Mouse (Mus musculus): Measurements from ENCODE around the gene C330007P06Rik.

C330007P06Rik gene

DNA sequence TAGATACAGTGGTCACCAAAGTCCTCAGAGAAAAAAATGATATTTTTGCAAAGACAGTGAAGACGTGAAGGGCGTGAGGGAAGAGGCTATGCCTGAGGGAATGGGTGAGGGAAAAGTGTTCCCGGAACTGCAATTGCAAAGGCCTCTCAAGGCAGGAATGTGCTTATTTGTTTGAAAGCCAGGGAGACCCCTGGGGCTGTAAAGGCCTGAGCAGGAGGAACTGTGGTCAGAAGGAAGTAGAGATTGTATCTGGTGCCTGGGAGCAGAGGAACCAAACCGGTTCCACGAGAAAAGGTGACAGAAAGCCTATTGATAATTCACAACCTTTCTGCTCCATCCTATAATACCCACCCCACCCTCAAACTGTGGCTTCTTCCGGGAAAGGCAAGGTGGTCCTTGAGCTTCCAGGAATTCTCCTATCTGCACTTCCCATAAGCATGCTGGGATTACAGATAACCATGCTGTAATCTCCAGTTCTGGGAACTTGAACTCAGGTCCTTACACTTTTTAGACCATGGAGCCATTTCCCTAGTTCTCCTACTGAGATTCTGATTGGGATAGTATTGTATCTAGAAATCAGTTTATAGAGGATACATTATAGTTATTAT is 36.7 kb downstream of the C330007P06Rik start:
- DNase-seq (ENCODE audit: low spot score in 2 of 2): no peak

DNA sequence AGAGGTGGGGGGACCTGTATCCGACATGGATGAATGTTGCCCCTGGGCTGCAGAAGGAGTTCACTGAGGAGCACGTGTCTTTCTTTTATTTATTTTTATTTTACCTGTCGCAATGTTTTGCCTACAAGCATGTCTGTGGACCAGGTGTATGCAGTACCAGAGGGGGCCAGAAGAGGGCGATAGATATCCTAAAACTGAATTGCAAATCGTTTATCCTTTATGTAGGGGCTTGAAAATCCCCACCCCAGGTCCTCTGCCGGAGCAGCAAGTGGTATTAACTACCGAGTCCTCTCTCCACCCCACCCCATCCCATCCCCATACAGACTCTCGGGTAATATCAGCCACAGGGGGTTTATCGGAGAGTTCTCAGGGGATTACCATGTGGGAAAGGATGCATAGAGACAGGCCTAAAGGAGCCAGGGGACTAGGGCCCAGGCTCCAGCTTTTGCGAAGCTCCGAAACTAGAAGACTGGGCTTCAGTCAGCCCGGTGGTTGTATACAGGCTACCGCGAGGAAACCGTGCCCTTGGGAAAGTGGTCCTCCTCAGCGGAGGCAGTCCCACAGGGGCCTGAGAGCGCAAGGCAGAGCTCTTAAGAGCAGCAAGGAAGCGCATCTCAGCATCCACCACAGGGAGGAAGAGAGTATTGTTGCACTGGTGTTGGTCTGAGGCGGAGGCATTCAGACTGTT is 40.4 kb downstream of the C330007P06Rik start:
- DNase-seq (ENCODE audit: low spot score in 2 of 2): peak in 1 of 2 experiments; percentile 63

DNA sequence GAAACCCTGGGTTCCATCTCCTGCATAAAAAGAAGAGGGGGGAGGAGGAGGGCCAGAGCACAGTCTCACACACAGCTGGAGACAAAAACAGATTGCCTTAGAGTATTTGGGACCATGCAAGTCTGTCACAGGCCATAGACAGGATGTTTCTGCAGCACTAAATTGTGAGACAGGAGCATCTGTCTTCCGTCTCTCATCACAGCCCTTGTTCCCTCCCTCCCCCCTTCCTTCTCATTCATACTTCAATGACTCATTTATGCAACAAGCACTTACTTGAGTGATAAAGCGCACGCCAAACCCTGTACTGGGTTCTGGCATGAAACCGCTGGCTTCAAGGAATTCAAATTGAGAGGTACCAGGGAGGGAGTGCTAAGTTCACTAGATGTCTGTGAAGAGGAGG is 42.3 kb downstream of the C330007P06Rik start:
- no peak for DNase-seq (ENCODE audit: low spot score in 2 of 2)

GRCm38 (mm10) chrX:36830271-36830670 is 43.6 kb downstream of the C330007P06Rik start:
- no peak for DNase-seq (ENCODE audit: low spot score in 2 of 2)

DNA sequence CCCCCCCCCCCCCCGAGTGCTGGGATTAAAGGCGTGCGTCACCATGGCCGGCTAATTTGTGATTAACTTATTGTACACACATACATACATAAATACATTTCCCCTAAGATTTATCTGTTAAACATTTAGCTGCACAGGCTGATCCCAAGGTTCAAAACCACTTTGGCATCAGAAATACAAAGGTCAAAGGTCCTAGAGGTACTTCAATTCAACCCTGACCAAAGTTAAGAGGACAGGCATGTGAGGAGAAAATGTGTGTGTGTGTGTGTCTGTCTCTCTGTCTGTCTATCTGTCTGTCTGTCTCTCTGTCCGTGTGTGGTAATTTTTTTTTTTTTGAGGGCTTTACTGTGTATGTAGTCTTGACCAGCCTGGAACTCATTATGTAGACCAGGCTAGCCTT is 47.0 kb downstream of the C330007P06Rik start:
- DNase-seq (ENCODE audit: low spot score in 2 of 2): no peak

GRCm38 (mm10) chrX:36825032-36825431 is 48.9 kb downstream of the C330007P06Rik start:
- DNase-seq (ENCODE audit: low spot score in 2 of 2): no peak

DNA sequence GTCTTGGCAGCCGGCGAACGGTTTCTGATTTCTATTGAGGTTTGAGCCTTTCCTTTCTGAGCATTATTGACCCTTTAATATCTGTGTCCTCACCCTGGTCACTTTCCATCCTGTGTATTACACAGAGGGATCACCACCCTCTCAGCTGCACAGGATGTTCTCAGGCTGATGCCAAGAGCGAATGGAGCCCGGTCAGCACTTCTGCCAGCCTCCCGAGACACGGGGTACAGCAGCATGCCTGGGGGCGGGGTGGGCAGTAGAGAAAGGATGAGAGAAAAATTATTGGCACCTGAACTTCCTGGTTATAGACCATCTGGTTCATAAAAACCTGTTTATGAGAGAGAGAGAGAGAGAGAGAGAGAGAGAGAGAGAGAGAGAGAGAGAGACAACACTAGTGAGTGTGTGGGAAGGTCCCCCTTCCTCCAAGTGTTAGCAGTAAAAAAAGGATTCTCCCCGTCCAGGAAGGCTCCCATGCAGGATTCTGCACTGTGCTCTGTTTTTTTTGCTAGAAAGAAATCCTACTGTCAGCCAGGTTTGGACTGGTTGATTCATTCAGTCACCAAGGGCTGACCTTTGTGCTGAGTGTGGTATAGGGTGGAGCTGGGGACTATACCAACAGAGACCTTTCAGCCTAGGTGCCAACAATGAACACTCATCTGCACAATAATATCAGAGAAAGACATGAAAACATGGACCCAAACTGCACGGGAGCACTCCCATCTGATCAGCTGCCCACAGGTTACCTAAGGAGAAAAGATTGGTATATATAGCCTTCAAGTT is 49.8 kb downstream of the C330007P06Rik start:
- no peak for DNase-seq (ENCODE audit: low spot score in 2 of 2)

DNA sequence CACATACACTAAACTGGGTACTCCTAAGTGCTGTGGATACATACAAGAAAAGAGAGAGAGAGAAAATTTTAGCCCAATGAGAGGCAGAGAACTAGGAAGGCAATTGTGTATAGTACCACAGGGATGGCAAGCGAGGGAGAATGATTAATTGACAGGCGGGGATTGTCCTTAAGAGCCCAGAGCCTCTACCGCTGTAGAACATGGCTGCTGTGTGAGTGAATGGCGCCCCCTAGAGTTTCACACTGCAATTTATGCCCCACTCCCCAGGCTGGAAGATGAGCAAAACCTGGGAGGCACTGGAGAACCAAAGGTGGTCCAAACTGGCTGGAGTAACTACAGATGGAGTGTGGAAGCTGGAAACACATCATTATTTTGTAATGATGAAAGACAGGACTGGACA is 53.7 kb downstream of the C330007P06Rik start:
- DNase-seq (ENCODE audit: low spot score in 2 of 2): no peak

DNA sequence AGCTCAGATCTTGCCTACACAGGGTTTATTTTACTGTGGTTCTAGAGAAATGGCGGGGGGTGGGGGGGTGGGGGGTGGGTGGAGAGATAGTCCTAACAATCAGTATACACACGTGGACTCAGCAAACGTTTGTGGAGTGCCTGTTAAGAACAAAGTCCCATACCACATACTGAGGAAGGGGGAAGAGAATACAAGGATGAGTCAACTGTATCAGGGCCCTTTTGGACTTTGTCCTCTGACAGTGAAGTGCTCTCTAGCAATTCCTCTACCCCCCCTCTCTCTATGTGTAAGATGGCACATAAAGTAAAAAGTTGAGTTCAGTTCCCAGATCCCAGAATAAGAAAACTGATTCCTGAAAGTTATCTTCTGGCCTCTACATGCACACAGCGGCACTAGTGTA is 54.3 kb downstream of the C330007P06Rik start:
- DNase-seq (ENCODE audit: low spot score in 2 of 2): no peak

DNA sequence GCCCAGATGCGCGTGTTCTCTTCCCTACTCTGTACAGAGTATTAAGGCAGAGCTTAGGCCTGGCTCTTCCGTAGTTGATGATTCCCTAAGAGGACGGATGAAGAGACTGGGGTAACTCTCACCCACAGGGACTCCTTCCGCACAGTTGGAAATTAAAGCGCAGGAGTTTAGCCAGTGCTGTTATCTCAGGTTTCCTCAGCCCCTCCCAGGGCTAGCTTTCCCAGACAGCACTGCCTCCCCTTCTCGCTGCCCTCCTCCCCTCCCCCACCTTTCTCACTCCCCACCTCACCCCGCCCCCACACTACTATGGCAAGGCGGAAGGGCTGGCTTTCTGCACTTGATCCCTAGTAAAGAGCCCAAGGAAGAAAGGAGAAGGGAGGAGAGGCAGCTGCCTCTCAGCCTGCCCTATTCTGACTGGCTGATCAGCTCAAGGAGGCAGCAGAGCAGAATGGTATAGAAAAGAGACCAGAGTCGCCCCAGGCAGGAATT is 56.9 kb downstream of the C330007P06Rik start:
- no peak for DNase-seq (ENCODE audit: low spot score in 2 of 2)

DNA sequence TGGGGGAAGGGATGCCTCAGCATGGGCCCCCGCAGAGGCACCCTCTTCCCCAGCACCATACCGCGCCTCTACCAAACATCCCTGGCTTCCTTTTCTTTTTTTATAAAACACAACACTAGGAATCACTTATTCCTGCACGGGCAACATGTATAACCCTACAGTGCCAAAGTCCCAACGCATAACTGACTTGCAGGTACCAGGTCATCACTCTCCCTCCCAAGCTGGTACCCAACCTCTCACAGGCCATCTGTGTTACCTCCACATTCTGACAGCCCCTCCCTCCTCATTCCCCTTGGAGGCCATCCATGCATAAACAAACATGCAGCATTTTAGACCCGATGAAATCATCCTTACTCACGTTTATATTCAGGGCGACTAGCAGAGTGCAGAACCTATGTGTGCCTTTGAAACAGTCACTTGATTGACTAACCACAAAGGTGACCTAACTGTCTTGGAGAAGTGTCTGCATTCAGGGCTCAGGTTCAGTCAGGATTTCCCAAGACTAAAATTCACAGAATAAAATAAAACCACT is 57.5 kb downstream of the C330007P06Rik start:
- no peak for DNase-seq (ENCODE audit: low spot score in 2 of 2)

DNA sequence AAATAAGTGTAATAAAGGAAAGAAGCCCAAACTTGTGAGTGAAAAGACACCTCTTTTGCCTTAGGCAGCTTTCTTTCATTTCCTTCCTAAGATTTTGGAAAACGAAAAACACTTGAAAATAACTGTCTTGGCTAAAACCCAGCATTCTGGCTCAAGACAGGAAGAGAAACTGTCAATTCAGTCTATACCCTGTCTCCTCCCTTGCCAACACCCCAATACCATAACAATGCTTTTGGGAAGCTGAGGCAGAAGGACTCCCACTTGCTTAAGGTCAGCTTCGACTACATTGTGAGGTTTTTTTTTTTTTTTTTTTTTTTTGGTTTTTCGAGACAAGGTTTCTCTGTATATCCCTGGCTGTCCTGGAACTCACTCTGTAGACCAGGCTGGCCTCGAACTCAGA is 58.5 kb downstream of the C330007P06Rik start:
- no peak for DNase-seq (ENCODE audit: low spot score in 2 of 2)

- DNase-seq (ENCODE audit: low spot score in 2 of 2): no peak
Measured at GRCm38 (mm10) chrX:36815022-36815421, 58.9 kb downstream of the C330007P06Rik start.

- DNase-seq (ENCODE audit: low spot score in 2 of 2): no peak
Measured at GRCm38 (mm10) chrX:36814161-36814836, 59.6 kb downstream of the C330007P06Rik start.

DNA sequence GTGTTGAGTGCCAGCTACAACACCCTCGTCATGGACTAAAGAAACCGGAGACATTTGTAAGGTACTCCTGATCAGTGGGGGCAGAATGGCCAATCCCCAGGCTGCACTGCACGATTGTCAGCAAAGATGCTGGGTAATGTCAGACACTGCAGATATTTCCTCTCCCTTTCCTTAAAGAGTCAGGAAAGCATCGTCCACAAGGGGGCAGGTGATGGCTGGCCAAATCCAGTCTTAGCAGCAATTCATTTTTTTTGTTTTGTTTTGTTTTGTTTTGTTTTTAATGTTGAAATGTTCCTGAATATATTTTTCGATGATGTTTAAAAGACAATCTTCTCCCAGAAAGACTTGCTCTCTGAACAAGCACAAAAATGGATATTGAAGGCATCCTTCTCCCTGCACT is 62.5 kb downstream of the C330007P06Rik start:
- DNase-seq (ENCODE audit: low spot score in 2 of 2): no peak

DNA sequence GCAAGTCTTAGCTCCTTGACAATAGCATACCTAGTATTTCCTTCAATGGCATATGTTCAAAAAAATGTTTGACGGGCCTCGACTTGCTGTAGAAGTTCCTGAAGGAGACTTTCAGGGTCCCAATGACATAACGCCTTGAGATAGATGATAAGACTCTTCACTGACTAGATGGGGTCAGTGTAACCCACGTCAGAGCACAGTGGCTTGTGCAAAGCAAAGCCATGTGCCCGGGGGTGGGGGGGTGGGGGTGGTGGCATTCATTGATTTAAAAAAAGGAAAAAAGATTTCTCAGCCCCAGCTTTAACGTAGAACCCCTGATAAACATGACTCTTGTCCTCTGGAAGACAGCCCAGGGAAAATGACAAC is 65.6 kb downstream of the C330007P06Rik start:
- DNase-seq (ENCODE audit: low spot score in 2 of 2): no peak

DNA sequence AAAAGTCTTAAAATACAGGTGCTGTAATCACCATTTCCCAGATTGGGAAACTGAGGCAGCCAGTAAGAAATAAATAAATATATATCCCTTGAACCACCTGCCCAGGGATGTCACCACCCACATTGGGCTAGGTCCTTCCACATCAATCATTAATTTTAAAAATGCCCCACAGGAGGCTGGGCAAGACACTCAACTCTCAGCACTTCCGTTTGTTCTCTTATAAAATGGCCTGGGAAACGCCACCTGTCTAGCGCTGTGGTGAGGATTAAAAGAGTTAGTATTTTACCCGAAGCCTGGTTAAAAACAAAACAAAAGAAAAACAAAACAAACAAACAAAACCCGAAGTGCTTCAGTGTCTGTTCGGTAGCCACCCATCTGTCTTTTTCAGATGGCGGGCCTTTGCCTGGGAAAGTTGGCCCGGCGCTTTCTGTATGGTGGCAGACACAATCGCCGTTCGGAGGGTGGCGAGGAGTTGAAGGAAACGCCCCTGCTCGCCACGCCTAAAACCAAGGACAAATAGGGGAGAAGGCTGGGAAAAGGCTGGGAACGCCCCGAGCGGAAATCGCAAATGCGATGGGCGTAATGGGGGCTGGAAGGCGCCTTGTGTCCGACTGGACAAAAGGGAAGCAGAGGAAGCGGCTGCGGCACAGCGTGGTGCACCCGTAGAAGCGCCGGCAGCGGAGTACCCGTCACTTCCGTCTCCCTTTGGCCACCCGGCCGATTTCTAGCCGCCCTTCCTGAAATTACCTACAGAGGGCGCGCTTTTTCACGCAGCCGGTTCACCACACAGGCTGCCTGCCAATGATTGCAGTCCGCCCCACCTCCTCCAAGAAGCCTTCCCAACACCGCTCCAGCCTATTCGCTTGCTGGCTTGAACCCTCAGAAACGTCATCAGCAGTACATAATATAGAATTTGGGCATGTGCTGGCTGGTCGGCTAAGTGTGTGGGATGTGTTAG is 66.3 kb downstream of the C330007P06Rik start:
- peak; percentile 79 to 83 for DNase-seq (ENCODE audit: low spot score in 2 of 2)

GRCm38 (mm10) chrX:36805466-36806235 is 68.3 kb downstream of the C330007P06Rik start:
- DNase-seq (ENCODE audit: low spot score in 2 of 2): no peak

DNA sequence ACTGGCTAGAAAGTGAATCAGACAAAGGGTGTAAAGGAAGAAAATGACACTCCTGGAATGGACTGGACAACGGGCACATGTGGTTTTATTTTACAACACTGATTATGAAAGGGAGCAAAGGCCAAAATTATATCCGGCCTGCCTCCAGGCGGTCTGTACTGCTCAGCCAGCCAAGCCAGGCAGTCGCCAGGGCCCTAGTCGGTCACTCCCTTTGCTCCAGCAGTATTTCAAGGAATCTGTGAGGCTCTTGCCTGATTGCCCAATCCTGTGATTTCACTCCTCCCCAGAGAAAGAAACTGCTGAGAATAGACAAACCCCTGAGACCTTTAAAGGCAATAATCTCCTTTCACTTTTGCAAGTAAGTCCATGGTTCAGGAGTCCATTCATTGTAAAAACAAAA is 69.7 kb downstream of the C330007P06Rik start:
- DNase-seq (ENCODE audit: low spot score in 2 of 2): no peak

- DNase-seq (ENCODE audit: low spot score in 2 of 2): no peak
Measured at GRCm38 (mm10) chrX:36803189-36803588, 70.7 kb downstream of the C330007P06Rik start.

Data from frontal cortex, postnatal 14 days (tissue).